Mouse (Mus musculus) left cerebral cortex, adult 6 months (tissue): Measurements from ENCODE around the gene Znrd1as. TPM values are rescaled to one million over a fixed set of nuclear protein-coding genes. Genes with fewer than 3 reads are reported as not detected.

Experiments
- long read RNA-seq, 2 experiments: library from polyadenylated mRNA; unstranded; transcript quantifications; one replicate each; pipeline ENCODE4 v2.0.0; 2019 to 2020
- polyA plus RNA-seq: library from polyadenylated mRNA; unstranded; fragments of <200 nt; fragmentation: Nextera tagmentation; gene quantifications from 2 replicates; pipeline ENCODE4 v1.2.3, GENCODE M21; 2021

Znrd1as gene
- 5.4 and 6.6 TPM in 2 replicates for polyA plus RNA-seq
- long read RNA-seq, experiment 1, partial matches to known transcripts = 0 of 5 reads
- long read RNA-seq, experiment 1, other reads (novel, unspliced or antisense) = 0 of 5 reads
- long read RNA-seq, experiment 2, transcript Znrd1as-201 (3 exons, 976 nt) = major isoform, 7 of 12 reads
- long read RNA-seq, experiment 2, partial matches to known transcripts = 0 of 12 reads
- long read RNA-seq, experiment 2, other reads (novel, unspliced or antisense) = 4 of 12 reads

DNA sequence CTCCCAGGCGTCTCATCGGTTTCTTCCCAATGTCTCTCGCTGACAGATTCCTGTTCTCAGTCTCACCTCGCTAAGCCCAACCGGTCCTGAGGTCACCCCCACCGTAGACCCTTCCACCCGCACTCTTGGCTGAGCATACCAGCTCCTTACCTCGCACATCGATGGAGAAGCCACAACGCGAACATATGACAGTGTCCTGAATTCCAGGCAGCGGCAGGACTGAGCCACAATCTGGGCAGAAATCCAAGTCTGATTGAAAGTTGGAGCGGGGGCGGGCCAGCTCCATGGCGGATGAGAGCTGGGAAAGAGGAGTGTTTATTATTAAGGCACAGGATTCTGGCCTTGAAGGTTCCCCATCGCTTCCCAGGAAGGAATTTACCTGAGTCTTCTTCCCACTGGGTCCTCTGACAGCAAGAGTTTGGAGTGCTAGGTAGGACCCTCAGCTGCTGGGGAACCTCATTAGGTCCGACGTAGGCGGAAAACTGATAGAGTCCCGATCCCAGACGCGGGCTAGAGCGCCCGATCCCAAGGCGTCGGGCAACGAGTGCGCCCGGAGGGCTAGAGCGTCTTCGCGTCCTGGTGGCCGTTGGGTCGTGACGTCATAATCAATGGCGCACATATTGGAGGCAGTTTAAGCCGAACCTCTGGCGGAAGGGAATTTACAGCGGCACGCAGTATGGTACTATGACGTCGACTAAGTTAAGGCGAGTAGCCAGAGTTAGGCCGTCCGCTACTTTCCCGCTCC lies at the start of gene Znrd1as, which contains the start of gene Znrd1:
TSS of gene Znrd1as (plus strand) at position 594 of the 745 bp plus-strand sequence.
TSS of gene Znrd1 (minus strand) at position 561 of the 745 bp plus-strand sequence.

DNA sequence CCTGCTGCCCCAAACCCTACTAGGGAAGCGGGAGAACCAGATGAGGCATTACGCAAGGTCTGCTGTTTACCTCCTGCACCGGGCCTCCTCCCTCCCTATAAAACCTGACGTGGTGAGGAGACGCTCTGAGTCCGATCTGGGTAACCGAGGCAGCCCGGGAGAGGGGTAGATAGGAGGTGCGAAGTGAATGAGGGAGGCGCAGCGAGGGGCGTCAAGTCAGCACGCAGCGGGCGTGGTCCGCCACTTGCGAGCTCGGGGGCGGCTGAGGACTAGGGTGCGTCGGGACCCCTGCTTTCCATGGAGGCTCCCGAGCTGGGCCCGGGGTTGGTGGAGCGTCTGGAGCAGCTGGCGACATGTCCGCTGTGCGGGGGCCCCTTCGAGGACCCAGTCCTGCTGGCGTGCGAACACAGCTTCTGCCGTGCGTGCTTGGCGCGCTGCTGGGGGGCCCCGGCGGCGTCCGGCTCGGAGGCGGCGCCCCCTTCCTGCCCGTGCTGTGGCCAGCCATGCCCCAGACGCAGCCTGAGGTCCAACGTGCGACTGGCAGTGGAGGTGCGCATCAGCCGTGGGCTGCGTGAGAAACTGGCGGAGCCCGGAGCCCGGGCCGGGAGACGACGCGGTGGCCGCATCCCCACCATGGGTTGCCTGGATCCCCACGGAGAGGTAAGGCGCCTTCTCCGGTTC lies 15.5 kb upstream of the Znrd1as start, which contains the start of gene Rnf39:
TSS of gene Rnf39 (plus strand) at position 128 of the 681 bp plus-strand sequence.

GRCm38 (mm10) chr17:36950981-36951947 lies 7.1 kb upstream of the Znrd1as start, which contains the start of gene Ppp1r11:
Gene Ppp1r11 (minus strand): TSS chr17:36951741.

GRCm38 (mm10) chr17:36981221-36981813 lies 22.9 kb downstream of the Znrd1as start, which contains the start of gene 2410137M14Rik:
Gene 2410137M14Rik (minus strand): TSS chr17:36981237.

GRCm38 (mm10) chr17:36989437-36989836 lies 31.0 kb downstream of the Znrd1as start, which contains the start of gene H2-M5:
Gene H2-M5 (minus strand): TSS chr17:36989537.

GRCm38 (mm10) chr17:37000863-37001262 lies 42.5 kb downstream of the Znrd1as start, which contains the start of gene Zfp57:
Gene Zfp57 (plus strand): TSS chr17:37001163.

Other genes starting within 250 kb of the Znrd1as start
- gene H2-M10.5, start 185.7 kb upstream of the Znrd1as start, polyA plus RNA-seq = not detected in 2 replicates
- gene H2-M10.6, start 146.4 kb upstream of the Znrd1as start, polyA plus RNA-seq = not detected in 2 replicates
- 11.3 and 14.1 TPM in 2 replicates for gene Trim26, start 121.5 kb upstream of the Znrd1as start, polyA plus RNA-seq
- gene Trim15, start 91.4 kb upstream of the Znrd1as start, polyA plus RNA-seq = not detected in 2 replicates
- gene Trim10, start 89.0 kb upstream of the Znrd1as start, polyA plus RNA-seq = not detected in 2 replicates
- 0.08 and 0.12 TPM in 2 replicates for gene Trim40, start 68.5 kb upstream of the Znrd1as start, polyA plus RNA-seq
- gene Trim31, start 60.5 kb upstream of the Znrd1as start, polyA plus RNA-seq = not detected in 2 replicates
- gene Rnf39, start 15.7 kb upstream of the Znrd1as start, polyA plus RNA-seq = 6.4 and 8.9 TPM in 2 replicates
- 228 and 260 TPM in 2 replicates for gene Ppp1r11, start 6.9 kb upstream of the Znrd1as start, polyA plus RNA-seq
- gene Znrd1, start within 50 bp of the Znrd1as start, polyA plus RNA-seq = 74.8 and 82.8 TPM in 2 replicates
- 0.32 and 0.35 TPM in 2 replicates for gene 2410137M14Rik, start 22.6 kb downstream of the Znrd1as start, polyA plus RNA-seq
- gene H2-M5, start 30.9 kb downstream of the Znrd1as start, polyA plus RNA-seq = 0.13 and 0.44 TPM in 2 replicates
- gene Zfp57, start 42.6 kb downstream of the Znrd1as start, polyA plus RNA-seq = 1.6 and 1.9 TPM in 2 replicates
- gene Mog, start 64.8 kb downstream of the Znrd1as start, polyA plus RNA-seq = 88.6 and 118 TPM in 2 replicates
- gene Gabbr1, start 87.4 kb downstream of the Znrd1as start, polyA plus RNA-seq = 57.4 and 138 TPM in 2 replicates
- gene Olfr90, start 129.9 kb downstream of the Znrd1as start, polyA plus RNA-seq = not detected in 2 replicates
- gene Olfr91, start 139.7 kb downstream of the Znrd1as start, polyA plus RNA-seq = not detected in 2 replicates
- not detected in 2 replicates for gene Olfr92, start 161.5 kb downstream of the Znrd1as start, polyA plus RNA-seq
- not detected in 2 replicates for gene Olfr93, start 202.9 kb downstream of the Znrd1as start, polyA plus RNA-seq
- not detected in 2 replicates for gene Ubd, start 235.3 kb downstream of the Znrd1as start, polyA plus RNA-seq
- not detected in 2 replicates for gene Olfr94, start 242.4 kb downstream of the Znrd1as start, polyA plus RNA-seq